Mouse (Mus musculus): ENCODE results near the gene Csk. TPM values are rescaled to one million over a fixed set of nuclear protein-coding genes. Genes with fewer than 3 reads are reported as not detected.
A peak's percentile ranks its signal among the peaks of the same experiment; 100 is the strongest.

The Csk gene
- total RNA-seq, 1 experiment from 2014 or later: 166 TPM

- ATAC-seq (replicated peaks in 1 of 2; ENCODE audit: insufficient read depth in 1 of 2, low FRiP score in 2 of 2, low TSS enrichment in 1 of 2, low read depth in 1 of 2, poor library complexity in 2 of 2, severe bottlenecking in 2 of 2): no peak
Measured at GRCm38 (mm10) chr9:57620674-57621073, 32.8 kb downstream of the Csk start, which contains the start of gene Lman1l. Gene Lman1l (minus strand): TSS chr9:57620774.

- ATAC-seq (replicated peaks in 1 of 2; ENCODE audit: insufficient read depth in 1 of 2, low FRiP score in 2 of 2, low TSS enrichment in 1 of 2, low read depth in 1 of 2, poor library complexity in 2 of 2, severe bottlenecking in 2 of 2): no peak
Measured at GRCm38 (mm10) chr9:57618854-57619253, 34.6 kb downstream of the Csk start.

GRCm38 (mm10) chr9:57617556-57618169 lies 35.8 kb downstream of the Csk start:
- peak; percentile 48 to 52; a peak in 2 of 4 replicates for ATAC-seq (replicated peaks in 1 of 2; ENCODE audit: insufficient read depth in 1 of 2, low FRiP score in 2 of 2, low TSS enrichment in 1 of 2, low read depth in 1 of 2, poor library complexity in 2 of 2, severe bottlenecking in 2 of 2)

- no peak for ATAC-seq (replicated peaks in 1 of 2; ENCODE audit: insufficient read depth in 1 of 2, low FRiP score in 2 of 2, low TSS enrichment in 1 of 2, low read depth in 1 of 2, poor library complexity in 2 of 2, severe bottlenecking in 2 of 2)
Measured at GRCm38 (mm10) chr9:57614786-57615185, 38.6 kb downstream of the Csk start.

- ATAC-seq (replicated peaks in 1 of 2; ENCODE audit: insufficient read depth in 1 of 2, low FRiP score in 2 of 2, low TSS enrichment in 1 of 2, low read depth in 1 of 2, poor library complexity in 2 of 2, severe bottlenecking in 2 of 2): no peak
Measured at GRCm38 (mm10) chr9:57613975-57614374, 39.5 kb downstream of the Csk start.

GRCm38 (mm10) chr9:57612587-57612986 lies 40.8 kb downstream of the Csk start:
- no peak for ATAC-seq (replicated peaks in 1 of 2; ENCODE audit: insufficient read depth in 1 of 2, low FRiP score in 2 of 2, low TSS enrichment in 1 of 2, low read depth in 1 of 2, poor library complexity in 2 of 2, severe bottlenecking in 2 of 2)

GRCm38 (mm10) chr9:57610359-57610826 lies 43.0 kb downstream of the Csk start:
- no peak for ATAC-seq (replicated peaks in 1 of 2; ENCODE audit: insufficient read depth in 1 of 2, low FRiP score in 2 of 2, low TSS enrichment in 1 of 2, low read depth in 1 of 2, poor library complexity in 2 of 2, severe bottlenecking in 2 of 2)

GRCm38 (mm10) chr9:57609803-57610202 lies 43.6 kb downstream of the Csk start:
- no peak for ATAC-seq (replicated peaks in 1 of 2; ENCODE audit: insufficient read depth in 1 of 2, low FRiP score in 2 of 2, low TSS enrichment in 1 of 2, low read depth in 1 of 2, poor library complexity in 2 of 2, severe bottlenecking in 2 of 2)

- peak; percentile 42 to 51; a peak in 1 of 4 replicates for ATAC-seq (replicated peaks in 1 of 2; ENCODE audit: insufficient read depth in 1 of 2, low FRiP score in 2 of 2, low TSS enrichment in 1 of 2, low read depth in 1 of 2, poor library complexity in 2 of 2, severe bottlenecking in 2 of 2)
Measured at GRCm38 (mm10) chr9:57606139-57606851, 47.1 kb downstream of the Csk start, which contains the start of gene Cplx3. Gene Cplx3 (minus strand): TSS chr9:57606281.

GRCm38 (mm10) chr9:57605503-57605902 lies 47.9 kb downstream of the Csk start:
- ATAC-seq (replicated peaks in 1 of 2; ENCODE audit: insufficient read depth in 1 of 2, low FRiP score in 2 of 2, low TSS enrichment in 1 of 2, low read depth in 1 of 2, poor library complexity in 2 of 2, severe bottlenecking in 2 of 2): no peak

GRCm38 (mm10) chr9:57604875-57605274 lies 48.6 kb downstream of the Csk start:
- ATAC-seq (replicated peaks in 1 of 2; ENCODE audit: insufficient read depth in 1 of 2, low FRiP score in 2 of 2, low TSS enrichment in 1 of 2, low read depth in 1 of 2, poor library complexity in 2 of 2, severe bottlenecking in 2 of 2): no peak

- ATAC-seq (replicated peaks in 1 of 2; ENCODE audit: insufficient read depth in 1 of 2, low FRiP score in 2 of 2, low TSS enrichment in 1 of 2, low read depth in 1 of 2, poor library complexity in 2 of 2, severe bottlenecking in 2 of 2): no peak
Measured at GRCm38 (mm10) chr9:57602098-57602497, 51.3 kb downstream of the Csk start.

GRCm38 (mm10) chr9:57601353-57601706 lies 52.1 kb downstream of the Csk start:
- no peak for ATAC-seq (replicated peaks in 1 of 2; ENCODE audit: insufficient read depth in 1 of 2, low FRiP score in 2 of 2, low TSS enrichment in 1 of 2, low read depth in 1 of 2, poor library complexity in 2 of 2, severe bottlenecking in 2 of 2)

- no peak for ATAC-seq (replicated peaks in 1 of 2; ENCODE audit: insufficient read depth in 1 of 2, low FRiP score in 2 of 2, low TSS enrichment in 1 of 2, low read depth in 1 of 2, poor library complexity in 2 of 2, severe bottlenecking in 2 of 2)
Measured at GRCm38 (mm10) chr9:57600620-57601352, 52.6 kb downstream of the Csk start.

- no peak for ATAC-seq (replicated peaks in 1 of 2; ENCODE audit: insufficient read depth in 1 of 2, low FRiP score in 2 of 2, low TSS enrichment in 1 of 2, low read depth in 1 of 2, poor library complexity in 2 of 2, severe bottlenecking in 2 of 2)
Measured at GRCm38 (mm10) chr9:57598851-57599563, 54.4 kb downstream of the Csk start.

- ATAC-seq (replicated peaks in 1 of 2; ENCODE audit: insufficient read depth in 1 of 2, low FRiP score in 2 of 2, low TSS enrichment in 1 of 2, low read depth in 1 of 2, poor library complexity in 2 of 2, severe bottlenecking in 2 of 2): no peak
Measured at GRCm38 (mm10) chr9:57597929-57598382, 55.5 kb downstream of the Csk start.

GRCm38 (mm10) chr9:57597265-57597664 lies 56.2 kb downstream of the Csk start:
- no peak for ATAC-seq (replicated peaks in 1 of 2; ENCODE audit: insufficient read depth in 1 of 2, low FRiP score in 2 of 2, low TSS enrichment in 1 of 2, low read depth in 1 of 2, poor library complexity in 2 of 2, severe bottlenecking in 2 of 2)

GRCm38 (mm10) chr9:57594174-57594509 lies 59.3 kb downstream of the Csk start:
- ATAC-seq (replicated peaks in 1 of 2; ENCODE audit: insufficient read depth in 1 of 2, low FRiP score in 2 of 2, low TSS enrichment in 1 of 2, low read depth in 1 of 2, poor library complexity in 2 of 2, severe bottlenecking in 2 of 2): no peak
